Mouse (Mus musculus) hindbrain, postnatal 0 days (tissue): ENCODE data around the gene Tmem38b. TPM values are rescaled to one million over a fixed set of nuclear protein-coding genes. Genes with fewer than 3 reads are reported as not detected.

Experiments
- ATAC-seq: fragments of 200-750 bp; cut with Nextera tagmentation; 2 replicates; pipeline ENCODE4 v1.8.0; 2017; ENCODE audit warnings: mild to moderate bottlenecking, moderate TSS enrichment, moderate library complexity
- DNase-seq: peaks from one replicate; pipeline ENCODE4 v3.0.0-alpha.2; 2015; ENCODE audit warnings: low spot score
- H3K27ac ChIP-seq: fragments of 300-500 bp; sonication (generic); 2 replicates; pipeline ENCODE4 v1.5.1; 2014; ENCODE audit warnings: mild to moderate bottlenecking
- H3K27me3 ChIP-seq: fragments of 300-500 bp; sonication (generic); 2 replicates; pipeline ENCODE4 v1.6.1; 2014; ENCODE audit warnings: low read length, mixed read lengths; ENCODE audit not compliant: insufficient read depth
- H3K36me3 ChIP-seq: fragments of 300-500 bp; sonication (generic); 2 replicates; pipeline ENCODE4 v1.6.1; 2014; ENCODE audit warnings: low read length, mixed read lengths; ENCODE audit not compliant: insufficient read depth
- H3K4me1 ChIP-seq: fragments of 300-500 bp; sonication (generic); 2 replicates; pipeline ENCODE4 v1.6.1; 2014; ENCODE audit warnings: antibody characterized with exemption, low read length, mixed read lengths; ENCODE audit not compliant: insufficient read depth
- H3K4me2 ChIP-seq: fragments of 300-500 bp; sonication (generic); 2 replicates; pipeline ENCODE4 v1.6.1; 2014; ENCODE audit warnings: low read depth, mild to moderate bottlenecking, low read length, moderate library complexity, mixed read lengths
- H3K4me3 ChIP-seq: fragments of 300-500 bp; sonication (generic); 2 replicates; pipeline ENCODE4 v1.5.1; 2014; ENCODE audit warnings: low read length
- H3K9ac ChIP-seq: fragments of 300-500 bp; sonication (generic); replicated peaks from 2 replicates; pipeline ENCODE4 v1.6.1; 2014; ENCODE audit warnings: mild to moderate bottlenecking, low read length, moderate library complexity, mixed read lengths
- H3K9me3 ChIP-seq: fragments of 300-500 bp; sonication (generic); 2 replicates; pipeline ENCODE4 v1.6.1; 2016; ENCODE audit warnings: low read length, mixed read lengths
- CTCF ChIP-seq: IDR thresholded peaks from 2 replicates; pipeline ENCODE4 v1.5.1; 2016; ENCODE audit warnings: antibody characterized with exemption, control low read depth, low read depth
- WGBS: fragments of 180-500 bp; shearing (Covaris S2); extraction: QIAGEN DNeasy Blood & Tissue Kit; methylation state at CpG from one replicate; pipeline ENCODE4 v1.1.7; 2014; 5-methylcytosine and 5-hydroxymethylcytosine counted together
- polyA plus RNA-seq: library from polyadenylated mRNA; unstranded; fragments of >200 nt; fragmentation: Nextera tagmentation; extraction: Ambion mirVana; gene quantifications from 2 replicates; pipeline ENCODE4 v1.2.1, GENCODE M21; 2015
- total RNA-seq: library from RNA; depleted of rRNA; stranded (reverse); fragments of >200 nt; gene quantifications from 2 replicates; pipeline ENCODE4 v1.2.3, GENCODE M21; 2014

The Tmem38b gene
- total and polyA plus RNA-seq, 2 experiments from 2014 or later = 3.3 to 6.2 TPM

DNA sequence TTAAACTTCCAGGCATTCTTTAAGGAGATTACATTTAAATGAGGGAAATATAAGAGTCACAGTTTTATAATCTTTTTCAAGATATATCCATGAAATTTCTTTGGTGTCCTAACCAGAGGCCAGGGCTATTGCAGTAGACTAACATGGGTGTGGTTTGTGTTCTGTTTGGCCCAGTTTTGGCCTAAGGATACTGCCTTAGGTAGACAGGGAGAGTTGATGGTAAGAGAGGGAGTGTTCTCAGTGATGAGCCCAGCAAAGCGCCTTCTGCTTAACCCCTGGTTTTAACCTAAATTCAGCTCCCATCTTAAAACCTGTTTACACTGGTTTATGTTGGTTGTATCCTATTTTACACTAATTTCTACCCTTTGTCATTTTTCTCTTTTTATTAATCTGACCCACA, 19.8 kb downstream of the Tmem38b start:
- Histone ChIP-seq H3K4me3 (no peak overlapping the region), H3K9me3 (no peaks in the 10 kb centered on the region), H3K27me3 (no peaks in the 10 kb centered on the region), H3K27ac (no peak overlapping the region), H3K36me3 (no peaks in the 10 kb centered on the region), H3K4me1 (no peaks in the 10 kb centered on the region), H3K4me2 (no peak overlapping the region), H3K9ac (no peak overlapping the region)
- no peak for TF ChIP-seq CTCF
- ATAC-seq = no peak
- DNase-seq = no peak
- 95% methylated on average over 1 of the region's 1 CpGs for WGBS

DNA sequence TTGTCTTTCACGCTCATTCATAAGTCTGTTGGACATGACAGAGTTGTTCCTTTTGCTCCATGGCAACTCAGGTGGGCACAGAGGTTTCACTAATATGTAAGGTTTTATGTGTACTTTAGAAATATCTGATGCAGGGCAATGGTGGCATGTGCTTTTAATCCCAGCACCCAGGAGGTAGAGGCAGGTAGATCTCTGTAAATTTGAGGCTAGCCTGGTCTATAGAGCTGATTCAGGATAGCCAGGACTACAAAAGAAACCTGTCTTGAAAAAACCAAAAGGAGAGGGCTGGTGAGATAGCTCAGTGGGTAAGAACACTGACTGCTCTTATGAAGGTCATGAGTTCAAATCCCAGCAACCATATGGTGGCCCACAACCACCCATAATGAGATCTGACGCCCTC, 20.5 kb downstream of the Tmem38b start:
- Histone ChIP-seq H3K4me1 (no peaks in the 10 kb centered on the region), H3K4me3 (no peak overlapping the region), H3K9me3 (no peaks in the 10 kb centered on the region), H3K4me2 (no peak overlapping the region), H3K27ac (no peak overlapping the region), H3K27me3 (no peaks in the 10 kb centered on the region), H3K9ac (no peak overlapping the region), H3K36me3 (0 out of 2 replicates have a peak, but pooled peaks cover 4% of the 10 kb centered on the region)
- no peak for DNase-seq
- no peak for TF ChIP-seq CTCF
- no peak for ATAC-seq
- WGBS = 58% methylated on average over 2 of the region's 2 CpGs

DNA sequence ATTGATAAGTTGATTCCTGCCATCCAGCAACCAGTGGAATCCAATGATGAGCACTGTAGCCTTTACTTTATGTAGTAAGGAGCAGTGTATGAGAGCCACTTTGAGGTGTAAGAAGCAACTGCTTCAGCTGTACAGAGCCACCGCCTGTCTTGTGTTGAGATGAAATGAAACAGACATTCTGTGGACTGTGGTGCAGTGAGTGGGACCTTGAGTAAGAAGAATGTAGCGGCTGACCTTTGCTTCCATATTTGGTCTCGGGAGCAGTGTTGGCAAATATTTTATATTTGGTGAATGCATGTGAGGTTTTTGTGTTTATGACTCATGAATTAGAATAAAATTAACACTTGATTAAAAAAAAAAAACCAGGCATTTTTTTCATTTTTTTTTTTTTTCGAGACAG, 21.7 kb downstream of the Tmem38b start:
- ATAC-seq = no peak
- no peak for TF ChIP-seq CTCF
- DNase-seq = no peak
- 0 out of 2 replicates have a peak, but pooled peaks cover 4% of the 10 kb centered on the region for H3K36me3 ChIP-seq
- H3K4me2 ChIP-seq = no peak overlapping the region
- H3K4me1 ChIP-seq = no peaks in the 10 kb centered on the region
- H3K27ac ChIP-seq = no peak overlapping the region
- H3K9me3 ChIP-seq = no peaks in the 10 kb centered on the region
- WGBS = 95% methylated on average over 4 of the region's 4 CpGs
- H3K27me3 ChIP-seq = no peaks in the 10 kb centered on the region
- no peak overlapping the region for H3K9ac ChIP-seq
- H3K4me3 ChIP-seq = no peak overlapping the region

DNA sequence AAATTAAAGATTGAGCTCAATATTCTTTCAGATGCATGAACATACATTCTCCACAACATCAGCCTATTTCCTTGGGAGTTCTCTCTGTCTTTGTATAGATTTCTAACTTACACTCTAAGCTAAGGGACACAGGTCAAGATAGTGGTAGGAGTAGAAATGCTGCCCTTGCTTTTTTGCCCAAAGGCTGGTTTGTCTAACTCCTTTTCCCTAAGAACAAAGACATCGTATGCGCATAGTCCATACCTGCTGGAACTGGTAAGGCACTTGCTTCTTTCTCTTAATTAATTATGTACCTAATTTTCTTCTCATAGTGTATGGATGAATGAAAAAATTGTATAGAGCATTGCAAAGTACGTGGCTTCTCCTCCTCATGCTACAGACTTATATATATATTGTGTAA, 22.5 kb downstream of the Tmem38b start:
- Histone ChIP-seq H3K27me3 (no peaks in the 10 kb centered on the region), H3K36me3 (0 out of 2 replicates have a peak, but pooled peaks cover 4% of the 10 kb centered on the region), H3K4me3 (no peak overlapping the region), H3K9ac (no peak overlapping the region), H3K4me1 (no peaks in the 10 kb centered on the region), H3K9me3 (no peaks in the 10 kb centered on the region), H3K27ac (no peak overlapping the region), H3K4me2 (no peak overlapping the region)
- 89% methylated on average over 3 of the region's 3 CpGs for WGBS
- DNase-seq = no peak
- TF ChIP-seq CTCF = no peak
- no peak for ATAC-seq

DNA sequence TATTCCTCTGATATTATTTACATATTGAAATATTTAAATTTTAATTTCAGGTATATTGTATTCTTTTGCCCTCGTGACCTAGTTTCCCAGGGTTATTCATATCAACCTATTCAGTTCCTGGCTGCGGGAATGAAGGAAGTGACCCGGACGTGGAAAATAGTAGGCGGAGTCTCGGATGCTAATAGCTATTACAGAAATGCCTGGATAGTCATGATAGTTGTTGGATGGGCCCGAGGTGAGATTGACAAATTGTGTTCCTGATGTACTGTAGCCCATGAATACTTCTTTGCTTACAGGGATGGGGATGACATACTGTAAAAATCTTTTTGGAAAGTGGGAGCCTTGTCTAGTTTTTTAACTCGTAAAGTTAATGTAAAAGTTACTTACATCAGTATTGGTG, 23.0 kb downstream of the Tmem38b start:
- Histone ChIP-seq H3K9ac (no peak overlapping the region), H3K4me1 (no peaks in the 10 kb centered on the region), H3K4me2 (no peak overlapping the region), H3K9me3 (no peaks in the 10 kb centered on the region), H3K36me3 (0 out of 2 replicates have a peak, but pooled peaks cover 4% of the 10 kb centered on the region), H3K27me3 (no peaks in the 10 kb centered on the region), H3K27ac (no peak overlapping the region), H3K4me3 (no peak overlapping the region)
- 86% methylated on average over 8 of the region's 8 CpGs for whole genome bisulfite sequencing
- DNase-seq (no peak), ATAC-seq (no peak)
- TF ChIP-seq CTCF = no peak

DNA sequence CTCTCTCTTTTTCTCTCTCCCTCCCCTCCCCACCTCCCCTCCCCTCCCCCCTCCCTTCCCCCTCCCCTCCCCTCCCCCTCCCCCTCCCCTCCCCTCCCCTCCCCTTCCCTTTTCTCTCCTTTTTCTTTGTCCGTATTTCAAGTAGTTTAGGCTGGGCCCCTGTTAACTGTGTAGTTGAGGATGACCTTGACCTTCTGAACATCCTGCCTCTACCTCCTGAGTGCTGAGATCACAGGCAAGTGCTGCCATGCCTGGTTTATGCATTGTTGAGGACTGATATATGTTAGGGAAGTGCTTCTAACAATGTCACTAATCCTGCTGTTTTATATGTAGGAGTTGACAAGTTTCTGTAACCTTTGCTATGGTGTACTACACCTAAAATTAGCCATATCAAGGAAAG, 24.0 kb downstream of the Tmem38b start:
- no peak overlapping the region for H3K9ac ChIP-seq
- no peak overlapping the region for H3K4me2 ChIP-seq
- no peak for DNase-seq
- H3K9me3 ChIP-seq = no peaks in the 10 kb centered on the region
- H3K4me1 ChIP-seq = no peaks in the 10 kb centered on the region
- no peak overlapping the region for H3K4me3 ChIP-seq
- TF ChIP-seq CTCF = no peak
- WGBS = no CpG with 5 or more reads among the region's 1 CpGs
- ATAC-seq = no peak
- no peak overlapping the region for H3K27ac ChIP-seq
- peaks cover 8% of the 10 kb centered on the region; the same call in 1 of the 2 replicates for H3K36me3 ChIP-seq
- H3K27me3 ChIP-seq = no peaks in the 10 kb centered on the region

DNA sequence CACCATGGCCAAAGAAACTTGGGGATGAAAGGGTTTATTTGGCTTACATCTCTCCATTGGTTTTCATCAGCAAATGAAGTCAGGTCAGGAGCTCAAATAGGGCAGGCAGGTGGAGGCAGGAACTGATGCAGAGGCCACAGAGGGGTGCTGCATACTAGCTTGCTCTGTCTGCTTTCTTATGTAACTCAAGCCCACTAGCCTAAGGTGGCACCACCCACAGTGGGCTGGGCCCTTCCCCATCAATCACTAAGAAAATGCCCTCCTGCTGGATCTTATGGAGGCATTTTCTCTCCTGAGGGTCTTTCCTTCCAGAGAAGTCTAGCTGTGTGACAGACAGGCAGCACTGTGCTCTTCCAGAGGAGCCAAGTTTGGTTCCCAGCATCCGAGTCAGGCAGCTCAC, 27.5 kb downstream of the Tmem38b start:
- 69% methylated on average over 1 of the region's 1 CpGs for WGBS
- no peak for TF ChIP-seq CTCF

More for the DNA sequence above, 27.5 kb downstream of the Tmem38b start:
- ATAC-seq = no peak
- Histone ChIP-seq H3K4me1 (no peaks in the 10 kb centered on the region), H3K27me3 (no peaks in the 10 kb centered on the region), H3K36me3 (peaks cover 8% of the 10 kb centered on the region; the same call in 1 of the 2 replicates), H3K4me3 (no peak overlapping the region), H3K4me2 (no peak overlapping the region), H3K27ac (no peak overlapping the region), H3K9ac (no peak overlapping the region), H3K9me3 (no peaks in the 10 kb centered on the region)
- no peak for DNase-seq
